Mouse (Mus musculus) stomach, postnatal 0 days (tissue): ENCODE measurements around the gene Pilra.

Experiments used
- CTCF ChIP-seq: IDR thresholded peaks from 2 replicates; pipeline ENCODE4 v1.5.1; 2016; ENCODE audit warnings: antibody characterized with exemption, low read depth, mild to moderate bottlenecking, moderate library complexity
- EP300 ChIP-seq: optimal IDR thresholded peaks from 2 replicates; pipeline ENCODE3; 2016; ENCODE audit warnings: antibody characterized with exemption

- TF ChIP-seq CTCF (no peak), EP300 (no peak)
These were observed 56.8 kb downstream of the Pilra start for GRCm38 (mm10) chr5:137779053-137779933.
